Mouse (Mus musculus) myocyte (in vitro differentiated cells): ENCODE data around the gene Ccdc61. TPM values are rescaled to one million over a fixed set of nuclear protein-coding genes. Genes with fewer than 3 reads are reported as not detected.
"Not testable (repeated sequence)": the region's sequence is repeated elsewhere in the genome, so short reads cannot be mapped to it uniquely, and the experiment has no call there.

Experiments
- H3K27me3 ChIP-seq: one replicate; pipeline ENCODE4 v1.6.1; 2011; ENCODE audit not compliant: control insufficient read depth, insufficient read depth, insufficient read length
- H3K36me3 ChIP-seq: one replicate; pipeline ENCODE4 v1.6.1; 2011; ENCODE audit not compliant: control insufficient read depth, insufficient read depth
- H3K4me2 ChIP-seq: one replicate; pipeline ENCODE4 v1.6.1; 2011; ENCODE audit warnings: low read depth, control low read depth
- H3K4me3 ChIP-seq: one replicate; pipeline ENCODE4 v1.5.1; 2011; ENCODE audit warnings: mild to moderate bottlenecking, control low read depth, moderate library complexity
- H3K79me2 ChIP-seq: one replicate; pipeline ENCODE4 v1.6.1; 2011; ENCODE audit not compliant: control insufficient read depth, insufficient read depth
- H3ac ChIP-seq: one replicate; pipeline ENCODE4 v1.6.1; 2011; ENCODE audit not compliant: control insufficient read depth, insufficient read length
- CEBPB ChIP-seq: IDR thresholded peaks from 2 replicates; pipeline ENCODE4 v1.6.1; 2011; ENCODE audit warnings: mild to moderate bottlenecking, moderate library complexity; ENCODE audit not compliant: poor library complexity, insufficient read depth, severe bottlenecking
- E2F4 ChIP-seq: IDR thresholded peaks from one replicate; pipeline ENCODE4 v1.6.1; 2011; ENCODE audit warnings: mild to moderate bottlenecking, control low read depth, moderate library complexity; ENCODE audit not compliant: insufficient read depth
- MAX ChIP-seq: IDR thresholded peaks from one replicate; pipeline ENCODE4 v1.6.1; 2011; ENCODE audit warnings: low read depth, mild to moderate bottlenecking, control low read depth
- MYOD1 ChIP-seq, 3 experiments: IDR thresholded peaks; one replicate each; pipeline ENCODE4 v1.6.1; 2011; ENCODE audit warnings: control low read depth in 2 of 3, low read depth in 2 of 3, mild to moderate bottlenecking in 2 of 3, moderate library complexity in 1 of 3; ENCODE audit not compliant: insufficient read length in 2 of 3, control insufficient read depth in 1 of 3
- MYOG ChIP-seq, 3 experiments: IDR thresholded peaks; one replicate each; pipeline ENCODE4 v1.6.1; 2011; ENCODE audit warnings: control low read depth in 2 of 3, low read depth in 2 of 3, mild to moderate bottlenecking in 2 of 3; ENCODE audit not compliant: insufficient read length in 2 of 3, control insufficient read depth in 1 of 3, insufficient read depth in 1 of 3
- POLR2A ChIP-seq: IDR thresholded peaks from one replicate; pipeline ENCODE4 v1.6.1; 2011; ENCODE audit warnings: low read depth, mild to moderate bottlenecking, control low read depth, moderate library complexity; ENCODE audit not compliant: insufficient read length
- POLR2AphosphoS2 ChIP-seq: IDR thresholded peaks from one replicate; pipeline ENCODE4 v1.6.1; 2011; ENCODE audit warnings: low read depth, control low read depth; ENCODE audit not compliant: insufficient read length
- REST ChIP-seq: IDR thresholded peaks from one replicate; pipeline ENCODE4 v1.6.1; 2011; ENCODE audit warnings: mild to moderate bottlenecking, control low read depth, moderate library complexity; ENCODE audit not compliant: insufficient read depth, insufficient read length
- SRF ChIP-seq: IDR thresholded peaks from one replicate; pipeline ENCODE4 v1.6.1; 2011; ENCODE audit warnings: low read depth; ENCODE audit not compliant: control insufficient read depth, insufficient read length
- TCF12 ChIP-seq: IDR thresholded peaks from one replicate; pipeline ENCODE4 v1.6.1; 2011; ENCODE audit warnings: mild to moderate bottlenecking, control low read depth; ENCODE audit not compliant: poor library complexity, insufficient read depth, severe bottlenecking
- TCF3 ChIP-seq: IDR thresholded peaks from one replicate; pipeline ENCODE4 v1.6.1; 2011; ENCODE audit warnings: low read depth, control low read depth; ENCODE audit not compliant: insufficient read length
- USF1 ChIP-seq: IDR thresholded peaks from one replicate; pipeline ENCODE4 v1.6.1; 2011; ENCODE audit warnings: low read depth, mild to moderate bottlenecking, control low read depth, moderate library complexity
- polyA plus RNA-seq: library from polyadenylated mRNA; unstranded; fragments of >200 nt; fragmentation: generic; extraction: Trizol; gene quantifications from one replicate; pipeline ENCODE4 v1.2.1, GENCODE M21; 2012; ENCODE audit warnings: missing spikeins

Gene Ccdc61
- polyA plus RNA-seq, 1 experiment = 7.7 TPM

DNA sequence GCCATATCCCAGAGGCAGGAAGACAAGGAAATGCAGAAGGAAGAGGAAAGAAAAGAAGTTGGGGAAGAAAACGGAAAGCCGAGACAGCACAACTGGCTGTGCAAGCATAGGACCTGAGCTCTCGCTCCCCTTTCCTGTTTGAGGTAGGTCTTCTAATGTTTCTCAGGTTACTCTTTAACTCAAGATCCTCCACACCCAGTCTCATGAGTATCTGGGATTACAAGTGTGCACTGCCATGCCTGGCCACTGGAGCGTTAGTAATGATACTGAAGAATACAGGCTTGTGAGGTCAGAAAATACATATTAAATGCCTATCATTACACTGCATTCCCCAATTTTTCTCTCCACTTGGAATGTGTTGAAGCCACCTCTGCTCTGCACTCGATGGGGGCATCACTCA lies 34.8 kb downstream of the Ccdc61 start:
- no peak for TF ChIP-seq USF1
- TF ChIP-seq MYOG (IDR thresholded peaks at IDR 0.05; ENCODE audit: control insufficient read depth in 1 of 3, insufficient read depth in 1 of 3, insufficient read length in 2 of 3, low read depth in 2 of 3) = no peak
- no peak for TF ChIP-seq CEBPB
- no peak for TF ChIP-seq TCF3
- no peak for TF ChIP-seq E2F4
- no peak for TF ChIP-seq REST
- TF ChIP-seq POLR2A = no peak
- no peak for TF ChIP-seq MAX
- TF ChIP-seq TCF12 = no peak
- no peak for TF ChIP-seq SRF
- TF ChIP-seq POLR2AphosphoS2 = no peak
- no peak for TF ChIP-seq MYOD1 (IDR thresholded peaks at IDR 0.05; ENCODE audit: control insufficient read depth in 1 of 3, insufficient read length in 2 of 3, low read depth in 2 of 3)
- Histone ChIP-seq H3ac (no peak overlapping the region), H3K27me3 (no peaks in the 10 kb centered on the region), H3K36me3 (no peaks in the 10 kb centered on the region), H3K4me3 (no peak overlapping the region), H3K79me2 (no peaks in the 10 kb centered on the region), H3K4me2 (no peak overlapping the region)

GRCm38 (mm10) chr7:18873253-18873652 lies 37.0 kb downstream of the Ccdc61 start:
- no peaks in the 10 kb centered on the region for H3K36me3 ChIP-seq
- peak overlapping the region; percentile 91 for H3K4me2 ChIP-seq
- no peak overlapping the region for H3K4me3 ChIP-seq
- no peaks in the 10 kb centered on the region for H3K79me2 ChIP-seq
- TF ChIP-seq POLR2A = no peak
- no peak for TF ChIP-seq POLR2AphosphoS2
- no peak for TF ChIP-seq REST
- TF ChIP-seq MAX = no peak
- no peak for TF ChIP-seq SRF
- TF ChIP-seq TCF12 = no peak
- TF ChIP-seq TCF3 = no peak
- no peak for TF ChIP-seq CEBPB
- no peak for TF ChIP-seq MYOD1 (IDR thresholded peaks at IDR 0.05; ENCODE audit: control insufficient read depth in 1 of 3, insufficient read length in 2 of 3, low read depth in 2 of 3)
- H3ac ChIP-seq = no peak overlapping the region
- H3K27me3 ChIP-seq = no peaks in the 10 kb centered on the region

GRCm38 (mm10) chr7:18872816-18873215 lies 37.4 kb downstream of the Ccdc61 start:
- no peaks in the 10 kb centered on the region for H3K27me3 ChIP-seq
- H3K79me2 ChIP-seq = no peaks in the 10 kb centered on the region
- H3K36me3 ChIP-seq = no peaks in the 10 kb centered on the region
- H3K4me3 ChIP-seq = no peak overlapping the region
- no peak overlapping the region for H3ac ChIP-seq
- TF ChIP-seq MYOD1 (IDR thresholded peaks at IDR 0.05; ENCODE audit: control insufficient read depth in 1 of 3, insufficient read length in 2 of 3, low read depth in 2 of 3) = no peak
- TF ChIP-seq POLR2AphosphoS2 = no peak
- TF ChIP-seq MYOG (IDR thresholded peaks at IDR 0.05; ENCODE audit: control insufficient read depth in 1 of 3, insufficient read depth in 1 of 3, insufficient read length in 2 of 3, low read depth in 2 of 3) = no peak
- peak overlapping the region; percentile 91 for H3K4me2 ChIP-seq

DNA sequence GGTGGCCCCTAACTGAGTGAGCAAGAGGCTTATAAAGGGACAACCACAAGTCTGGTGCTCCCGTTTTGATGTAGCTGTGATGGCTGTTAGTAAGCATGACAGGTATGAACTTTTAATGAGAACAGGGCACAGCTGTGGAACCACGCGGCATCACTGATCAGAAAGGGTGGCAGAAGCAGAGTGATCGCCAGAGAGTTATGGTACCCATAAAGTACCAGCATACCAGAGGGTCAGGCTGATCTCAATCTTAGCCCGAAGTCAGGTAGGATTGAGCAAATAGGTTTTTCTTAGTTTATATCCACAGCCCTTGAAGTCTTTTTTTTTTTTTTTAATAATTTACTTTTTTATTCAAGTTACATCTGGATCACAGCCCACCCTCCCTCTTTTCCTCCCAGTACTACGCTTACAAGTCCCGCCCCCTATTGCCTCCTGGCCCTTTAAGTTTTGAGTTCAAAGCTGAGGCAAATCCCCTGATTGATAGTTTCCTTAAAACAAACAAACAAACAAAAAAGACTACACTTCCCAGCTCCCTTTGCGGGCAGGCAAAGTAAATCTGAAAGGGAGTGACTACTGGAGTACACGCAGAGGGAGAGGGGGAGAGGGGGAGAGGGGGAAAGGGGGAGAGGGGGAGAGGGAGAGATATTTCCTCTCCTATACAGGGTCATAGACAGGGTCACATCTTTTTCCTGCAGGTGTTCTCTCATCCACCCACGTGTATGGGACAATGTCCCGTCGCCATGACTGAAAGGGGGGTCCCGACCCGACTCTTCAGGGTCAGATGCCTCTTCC lies 38.0 kb downstream of the Ccdc61 start:
- H3K36me3 ChIP-seq = no peaks in the 10 kb centered on the region
- no peak overlapping the region for H3K4me3 ChIP-seq
- no peak overlapping the region for H3ac ChIP-seq
- H3K4me2 ChIP-seq = no peak overlapping the region
- no peaks in the 10 kb centered on the region for H3K27me3 ChIP-seq
- no peaks in the 10 kb centered on the region for H3K79me2 ChIP-seq
- TF ChIP-seq USF1 (no peak), POLR2AphosphoS2 (no peak), E2F4 (no peak), MYOG (IDR thresholded peaks at IDR 0.05; ENCODE audit: control insufficient read depth in 1 of 3, insufficient read depth in 1 of 3, insufficient read length in 2 of 3, low read depth in 2 of 3) (no peak), TCF12 (no peak), REST (no peak), MYOD1 (IDR thresholded peaks at IDR 0.05; ENCODE audit: control insufficient read depth in 1 of 3, insufficient read length in 2 of 3, low read depth in 2 of 3) (no peak), POLR2A (no peak), CEBPB (no peak), MAX (no peak), SRF (no peak), TCF3 (no peak)

GRCm38 (mm10) chr7:18871031-18871430 lies 39.2 kb downstream of the Ccdc61 start, which contains the start of gene Pglyrp1:
Gene Pglyrp1, plus strand, starts transcription at chr7:18871331.
- H3K4me2 ChIP-seq, H3ac ChIP-seq: not testable (repeated sequence)

More at GRCm38 (mm10) chr7:18871031-18871430, 39.2 kb downstream of the Ccdc61 start, which contains the start of gene Pglyrp1:
- not testable (repeated sequence) for H3K27me3 ChIP-seq, H3K36me3 ChIP-seq, H3K79me2 ChIP-seq, H3K4me3 ChIP-seq
